ENCODE assay signal across 12 mouse cellular contexts in the genomic region with DNA sequence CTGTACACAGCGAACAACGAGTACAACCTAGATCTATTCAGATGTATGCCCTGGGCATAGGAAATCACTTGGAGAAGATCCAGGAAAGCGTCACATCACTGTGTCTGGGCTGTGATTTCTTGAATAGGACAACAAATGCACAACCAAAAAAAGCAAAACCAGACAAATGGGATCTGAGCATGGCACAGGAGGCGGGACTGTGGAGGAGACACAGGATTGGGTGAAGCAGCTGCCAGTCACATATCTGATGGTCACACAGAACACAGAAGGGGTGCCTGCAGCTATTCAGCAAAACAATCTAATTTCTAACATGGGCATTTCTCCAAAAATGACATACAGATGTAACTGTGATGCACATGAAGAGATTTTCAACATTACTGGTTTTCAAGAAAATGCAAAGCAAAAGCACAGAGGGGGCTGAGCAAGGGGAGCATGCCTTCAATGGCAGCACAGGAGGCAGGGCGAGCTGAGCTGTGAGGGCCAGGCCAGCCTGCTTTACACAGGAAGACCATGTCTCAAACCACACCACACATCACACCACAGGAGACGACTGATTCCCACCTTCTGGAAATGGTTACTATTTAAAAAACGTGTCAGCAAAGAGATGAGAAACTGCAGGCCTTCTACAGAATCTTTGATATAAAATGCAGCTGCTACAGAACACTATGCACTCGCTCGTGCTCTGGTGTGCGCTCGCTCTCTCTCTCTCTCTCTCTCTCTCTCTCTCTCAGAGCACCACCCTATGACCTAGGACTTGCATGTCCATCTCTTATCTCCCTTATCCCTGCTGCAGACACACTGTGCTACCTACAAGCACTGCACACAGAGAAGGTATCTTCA.
A peak's percentile ranks its signal among the peaks of the same experiment; 100 is the strongest.
DNase-seq lines count a peak whose midpoint lies in the region; ATAC-seq lines count a peak whose summit lies in the region.
"Had no signal": no experiment of that assay in that cellular context is flagged by ENCODE, and none has a peak within 500 bp of the region (broad histone marks: within the 10 kb centered on the region; RNA-seq: fewer than 3 reads in every experiment).

No protein-coding gene starts in this region.

- H3K36me3 ChIP-seq in heart, embryonic 13.5 days = no peaks in the 10 kb centered on the region
- no peaks in the 10 kb centered on the region for H3K36me3 ChIP-seq in heart, embryonic 11.5 days (ENCODE audit: control insufficient read depth, insufficient read depth, low read length)
- H3K36me3 ChIP-seq in midbrain, embryonic 14.5 days (ENCODE audit: control insufficient read depth, insufficient read depth, low read length) = no peaks in the 10 kb centered on the region
- H3K36me3 ChIP-seq in midbrain, embryonic 15.5 days (replicated peaks) = no peaks in the 10 kb centered on the region
- H3K36me3 ChIP-seq: liver, embryonic 13.5 days; neural tube, embryonic 13.5 days had no signal

- H3K4me2 ChIP-seq in heart, embryonic 13.5 days = no peak overlapping the region
- no peak overlapping the region for H3K4me2 ChIP-seq in heart, embryonic 11.5 days
- H3K4me2 ChIP-seq in midbrain, embryonic 14.5 days (ENCODE audit: low read length) = no peak overlapping the region
- H3K4me2 ChIP-seq in midbrain, embryonic 15.5 days = no peak overlapping the region
- H3K4me2 ChIP-seq: liver, embryonic 13.5 days; neural tube, embryonic 13.5 days had no signal

- ATAC-seq in heart, embryonic 13.5 days (ENCODE audit: extremely low read depth, insufficient number of reproducible peaks, low FRiP score, low TSS enrichment) = no peak
- ATAC-seq in heart, embryonic 11.5 days (replicated peaks; ENCODE audit: insufficient number of reproducible peaks, low FRiP score, low TSS enrichment) = no peak
- ATAC-seq in midbrain, embryonic 14.5 days (ENCODE audit: low FRiP score, low TSS enrichment) = no peak
- no peak for ATAC-seq in midbrain, embryonic 15.5 days (replicated peaks)
- peak; percentile 45; the same call in 1 of the 2 replicates for ATAC-seq in common myeloid progenitor, adult 5-6 weeks (replicated peaks; ENCODE audit: low read depth, poor library complexity, severe bottlenecking)
- ATAC-seq in megakaryocyte progenitor cell, adult 5-6 weeks (replicated peaks; ENCODE audit: poor library complexity) = peak; percentile 47; the same call in 1 of the 2 replicates

- no peaks in the 10 kb centered on the region for H3K27me3 ChIP-seq in heart, embryonic 13.5 days (replicated peaks)
- H3K27me3 ChIP-seq in heart, embryonic 11.5 days (ENCODE audit: control insufficient read depth, insufficient read depth, low read length) = no peaks in the 10 kb centered on the region
- no peaks in the 10 kb centered on the region for H3K27me3 ChIP-seq in midbrain, embryonic 14.5 days (ENCODE audit: control insufficient read depth, insufficient read depth, low read length)
- no peaks in the 10 kb centered on the region for H3K27me3 ChIP-seq in midbrain, embryonic 15.5 days (replicated peaks)
- H3K27me3 ChIP-seq: liver, embryonic 13.5 days; neural tube, embryonic 13.5 days had no signal

- no peak overlapping the region for H3K4me3 ChIP-seq in heart, embryonic 13.5 days
- no peak overlapping the region for H3K4me3 ChIP-seq in heart, embryonic 11.5 days (ENCODE audit: low read depth, low read length)
- H3K4me3 ChIP-seq in midbrain, embryonic 14.5 days (replicated peaks; ENCODE audit: low read depth, low read length) = no peak overlapping the region
- no peak overlapping the region for H3K4me3 ChIP-seq in midbrain, embryonic 15.5 days
- H3K4me3 ChIP-seq: erythroblast, embryonic 14.5 days; liver, embryonic 13.5 days; neural tube, embryonic 13.5 days had no signal

- peaks cover 23% of the 10 kb centered on the region for H3K4me1 ChIP-seq in heart, embryonic 13.5 days
- H3K4me1 ChIP-seq in heart, embryonic 11.5 days (ENCODE audit: control insufficient read depth, insufficient read depth, low read length) = peaks cover 2% of the 10 kb centered on the region; the same call in 1 of the 2 replicates
- H3K4me1 ChIP-seq in midbrain, embryonic 14.5 days (ENCODE audit: control insufficient read depth, insufficient read depth, low read length) = no peaks in the 10 kb centered on the region
- no peaks in the 10 kb centered on the region for H3K4me1 ChIP-seq in midbrain, embryonic 15.5 days
- H3K4me1 ChIP-seq: liver, embryonic 13.5 days; neural tube, embryonic 13.5 days had no signal

- peaks cover 5% of the 10 kb centered on the region; the same call in 1 of the 2 replicates for H3K9me3 ChIP-seq in heart, embryonic 13.5 days
- no peaks in the 10 kb centered on the region for H3K9me3 ChIP-seq in heart, embryonic 11.5 days (replicated peaks; ENCODE audit: control insufficient read depth, low read length)
- no peaks in the 10 kb centered on the region for H3K9me3 ChIP-seq in midbrain, embryonic 14.5 days (ENCODE audit: control insufficient read depth, low read length)
- no peaks in the 10 kb centered on the region for H3K9me3 ChIP-seq in midbrain, embryonic 15.5 days
- H3K9me3 ChIP-seq: liver, embryonic 13.5 days had no signal

- H3K9ac ChIP-seq in heart, embryonic 13.5 days = no peak overlapping the region
- no peak overlapping the region for H3K9ac ChIP-seq in heart, embryonic 11.5 days (ENCODE audit: low read depth, low read length)
- H3K9ac ChIP-seq in midbrain, embryonic 14.5 days (replicated peaks; ENCODE audit: low read length) = no peak overlapping the region
- no peak overlapping the region for H3K9ac ChIP-seq in midbrain, embryonic 15.5 days
- H3K9ac ChIP-seq: liver, embryonic 13.5 days; neural tube, embryonic 13.5 days had no signal

- peak overlapping the region; percentile 45 for H3K27ac ChIP-seq in heart, embryonic 13.5 days (replicated peaks)
- H3K27ac ChIP-seq in heart, embryonic 11.5 days (ENCODE audit: low read depth, low read length) = no peak overlapping the region
- H3K27ac ChIP-seq in midbrain, embryonic 14.5 days (replicated peaks; ENCODE audit: low read depth, low read length) = no peak overlapping the region
- no peak overlapping the region for H3K27ac ChIP-seq in midbrain, embryonic 15.5 days
- H3K27ac ChIP-seq: liver, embryonic 13.5 days; macrophage; neural tube, embryonic 13.5 days had no signal

- 64% methylated on average over 11 of the region's 11 CpGs for WGBS in heart, embryonic 13.5 days
- 80% methylated on average over 11 of the region's 11 CpGs for WGBS in heart, embryonic 11.5 days (ENCODE audit: insufficient replicate concordance)
- 90% methylated on average over 11 of the region's 11 CpGs for WGBS in midbrain, embryonic 14.5 days
- 88% methylated on average over 11 of the region's 11 CpGs for WGBS in midbrain, embryonic 15.5 days

- DNase-seq in midbrain, embryonic 14.5 days = peak; percentile 40
- DNase-seq in lung, postnatal 36 days = no peak
- DNase-seq: liver, embryonic 13.5 days; thymus, postnatal 14 days had no signal

Comparison
In these comparisons a context has a peak if more than half of its experiments do, and no peak if none do; other contexts are left out.
1. ATAC-seq: peak in common myeloid progenitor, adult 5-6 weeks (single experiment) and megakaryocyte progenitor cell, adult 5-6 weeks (single experiment); none in heart, embryonic 13.5 days (single experiment), heart, embryonic 11.5 days (single experiment), midbrain, embryonic 14.5 days (single experiment) and midbrain, embryonic 15.5 days (single experiment).